Mouse (Mus musculus) brain, embryonic 14.5 days (tissue): ENCODE measurements around the gene Kcnb1.

Experiments
- CTCF ChIP-seq: fragments of 200-500 bp; IDR thresholded peaks from 2 replicates; pipeline ENCODE4 v1.5.1; 2012; ENCODE audit warnings: inconsistent platforms, mild to moderate bottlenecking, moderate library complexity, borderline replicate concordance; ENCODE audit not compliant: insufficient read depth, insufficient read length; ENCODE audit errors: extremely low read depth
- POLR2A ChIP-seq: fragments of 200-500 bp; IDR thresholded peaks from 2 replicates; pipeline ENCODE4 v1.6.1; 2012; ENCODE audit warnings: mild to moderate bottlenecking, inconsistent platforms, borderline replicate concordance; ENCODE audit not compliant: poor library complexity, insufficient read depth, insufficient read length, severe bottlenecking; ENCODE audit errors: extremely low read depth

GRCm38 (mm10) chr2:167163600-167163999 lies 26.4 kb downstream of the Kcnb1 start:
- no peak for TF ChIP-seq POLR2A
- TF ChIP-seq CTCF, result no peak
